Mouse (Mus musculus): ENCODE data around the gene Rnf34. TPM values are rescaled to one million over a fixed set of nuclear protein-coding genes. Genes with fewer than 3 reads are reported as not detected.

Gene Rnf34
- total and polyA plus RNA-seq, 3 experiments = 18.4 to 29.1 (median 24.6) TPM

DNA sequence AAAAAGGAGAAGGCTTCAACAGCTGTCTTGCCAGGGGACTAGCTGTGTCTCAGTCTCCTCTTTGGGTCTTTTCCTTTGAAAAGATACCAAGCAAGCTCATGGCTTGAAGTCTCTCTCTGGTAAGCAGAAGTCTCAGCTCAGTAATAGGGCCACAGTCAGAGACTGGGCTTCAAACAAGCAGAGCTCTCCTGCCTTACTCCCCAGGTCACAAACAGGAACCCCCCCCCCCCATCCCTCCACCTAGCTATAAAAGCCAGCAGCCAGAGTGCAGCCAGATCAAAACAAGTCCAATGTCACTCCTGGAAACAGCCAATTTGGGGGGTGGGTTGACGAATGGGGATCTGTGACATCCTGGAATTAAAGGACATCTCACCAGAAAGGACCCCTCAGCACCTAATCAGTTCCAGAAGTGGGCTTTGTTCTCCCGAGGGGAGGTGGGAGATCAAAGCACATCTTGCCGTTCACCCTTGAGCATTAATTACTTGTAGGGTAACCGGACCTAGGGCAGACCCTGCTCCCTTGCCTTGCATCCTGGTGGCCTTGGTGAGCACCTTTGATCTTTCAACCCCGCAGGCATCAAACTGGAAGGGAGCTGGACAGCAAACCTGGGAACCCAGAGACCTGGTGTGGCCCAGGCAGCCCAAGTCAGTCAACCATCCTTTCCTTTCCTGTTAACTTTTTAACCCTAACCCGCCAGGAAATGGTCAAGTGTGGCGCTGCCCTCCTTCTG, 68.3 kb downstream of the Rnf34 start:
- peaks cover 22 to 93% of the 10 kb centered on the region in 2 experiments for H3K36me3 ChIP-seq (replicated peaks in 1 of 2; ENCODE audit: control insufficient read depth in 1 of 2, insufficient read depth in 1 of 2, low read length in 1 of 2)
- H3K4me2 ChIP-seq (ENCODE audit: insufficient read depth, low read depth, poor library complexity, severe bottlenecking) = no peak overlapping the region
- no peaks in the 10 kb centered on the region for H3K9me3 ChIP-seq (replicated peaks; ENCODE audit: low read length)
- H3K4me1 ChIP-seq (ENCODE audit: control insufficient read depth in 1 of 2, insufficient read depth in 2 of 2) = peaks cover 0 to 25% of the 10 kb centered on the region in 2 experiments; a peak in 2 of 4 replicates
- H3K79me2 ChIP-seq (replicated peaks; ENCODE audit: control insufficient read depth, extremely low read depth, insufficient read depth, poor library complexity, severe bottlenecking) = 0 out of 2 replicates have a peak, but pooled peaks cover 2% of the 10 kb centered on the region
- in situ Hi-C loops (cut with MboI; ENCODE audit: low pct_ligation_motif_present, low pct_unique_long_range_greater_than_20kb, low sequenced_read_pairs) (no loop called here), dilution Hi-C loops (cut with MboI; ENCODE audit: extremely low pct_ligation_motif_present, extremely low pct_unique_long_range_greater_than_20kb, low sequenced_read_pairs) (no loop called here)
- no peak overlapping the region for H3K27ac ChIP-seq (ENCODE audit: insufficient read depth, low read depth)
- TF ChIP-seq E2F4 (IDR thresholded peaks at IDR 0.05; ENCODE audit: insufficient replicate concordance, low read depth, low read length) = no peak
- TF ChIP-seq CTCF (conservative IDR thresholded peaks at IDR 0.05 in 1 of 2, IDR thresholded peaks at IDR 0.05 in 1 of 2; ENCODE audit: low read depth in 2 of 2, low read length in 2 of 2) = no peak
- DNase-seq (ENCODE audit: extremely low read depth) = no peak
- H3K27me3 ChIP-seq (replicated peaks) = no peaks in the 10 kb centered on the region
- no peak overlapping the region for H3K4me3 ChIP-seq (replicated peaks in 1 of 3; ENCODE audit: low read depth in 2 of 3, low read length in 2 of 3, poor library complexity in 1 of 3)
- H3K9ac ChIP-seq (ENCODE audit: insufficient read depth, low read depth) = no peak overlapping the region

DNA sequence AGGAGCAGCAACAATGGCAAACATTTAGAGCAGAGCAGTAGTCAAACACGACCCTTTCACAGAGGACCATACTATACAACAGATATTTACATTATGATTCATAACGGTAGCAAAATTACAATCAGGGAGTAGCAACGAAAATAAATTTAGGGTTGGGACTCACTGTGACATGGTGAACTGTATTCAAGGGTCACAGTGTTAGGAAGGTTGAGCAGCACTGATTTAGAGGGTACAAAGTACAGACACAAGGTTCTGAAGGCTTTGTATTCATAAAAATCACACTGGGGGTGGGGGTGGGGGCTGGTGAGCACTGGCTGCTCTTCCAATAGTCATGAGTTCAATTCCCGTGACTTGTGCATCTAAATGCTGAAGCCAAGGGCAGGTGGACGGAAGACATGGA, 70.7 kb downstream of the Rnf34 start:
- peaks cover 12 to 92% of the 10 kb centered on the region in 2 experiments for H3K36me3 ChIP-seq (replicated peaks in 1 of 2; ENCODE audit: control insufficient read depth in 1 of 2, insufficient read depth in 1 of 2, low read length in 1 of 2)
- no peak overlapping the region for H3K9ac ChIP-seq (ENCODE audit: insufficient read depth, low read depth)
- no peak overlapping the region for H3K27ac ChIP-seq (ENCODE audit: insufficient read depth, low read depth)
- H3K9me3 ChIP-seq (replicated peaks; ENCODE audit: low read length) = no peaks in the 10 kb centered on the region
- H3K27me3 ChIP-seq (replicated peaks) = no peaks in the 10 kb centered on the region
- no peak overlapping the region for H3K4me2 ChIP-seq (ENCODE audit: insufficient read depth, low read depth, poor library complexity, severe bottlenecking)
- H3K4me3 ChIP-seq (replicated peaks in 1 of 3; ENCODE audit: low read depth in 2 of 3, low read length in 2 of 3, poor library complexity in 1 of 3) = no peak overlapping the region
- DNase-seq (ENCODE audit: extremely low read depth) = no peak
- TF ChIP-seq ELF1 (IDR thresholded peaks at IDR 0.05; ENCODE audit: low read depth, low read length) (no peak), HCFC1 (IDR thresholded peaks at IDR 0.05; ENCODE audit: low read depth, low read length) (no peak), MAX (IDR thresholded peaks at IDR 0.05; ENCODE audit: low read length) (no peak), JUN (IDR thresholded peaks at IDR 0.05; ENCODE audit: insufficient read depth, low read depth, low read length) (no peak), BHLHE40 (IDR thresholded peaks at IDR 0.05; ENCODE audit: low read depth, low read length) (no peak), UBTF (IDR thresholded peaks at IDR 0.05; ENCODE audit: low read depth, low read length) (no peak), SIN3A (IDR thresholded peaks at IDR 0.05; ENCODE audit: low read length) (no peak), CHD2 (IDR thresholded peaks at IDR 0.05; ENCODE audit: low read length) (no peak), MEF2A (IDR thresholded peaks at IDR 0.05; ENCODE audit: borderline replicate concordance, low read depth, low read length) (no peak), NRF1 (IDR thresholded peaks at IDR 0.05; ENCODE audit: low read depth, low read length) (no peak)
- in situ Hi-C loops (cut with MboI; ENCODE audit: low pct_ligation_motif_present, low pct_unique_long_range_greater_than_20kb, low sequenced_read_pairs) (no loop called here), dilution Hi-C loops (cut with MboI; ENCODE audit: extremely low pct_ligation_motif_present, extremely low pct_unique_long_range_greater_than_20kb, low sequenced_read_pairs) (no loop called here)
- peaks cover 0 to 25% of the 10 kb centered on the region in 2 experiments; a peak in 2 of 4 replicates for H3K4me1 ChIP-seq (ENCODE audit: control insufficient read depth in 1 of 2, insufficient read depth in 2 of 2)
- 0 out of 2 replicates have a peak, but pooled peaks cover 2% of the 10 kb centered on the region for H3K79me2 ChIP-seq (replicated peaks; ENCODE audit: control insufficient read depth, extremely low read depth, insufficient read depth, poor library complexity, severe bottlenecking)

Other genes starting within 250 kb of the Rnf34 start
- 3.4 and 5.0 TPM in 2 replicates for gene Ift81, start 235.5 kb upstream of the Rnf34 start, total RNA-seq (2012; rRNA removed)
- 4.1 and 6.4 TPM in 2 replicates for gene Ift81, start 235.5 kb upstream of the Rnf34 start, total RNA-seq (2014; rRNA removed)
- gene Ift81, start 235.5 kb upstream of the Rnf34 start, polyA plus RNA-seq (2012; ENCODE audit: insufficient read length, low read depth) = 3.1 and 3.9 TPM in 2 replicates
- gene P2rx7, start 206.1 kb upstream of the Rnf34 start, total RNA-seq (2012; rRNA removed) = 0.59 and 0.76 TPM in 2 replicates
- gene P2rx7, start 206.1 kb upstream of the Rnf34 start, total RNA-seq (2014; rRNA removed) = 1.4 and 1.5 TPM in 2 replicates
- gene P2rx7, start 206.1 kb upstream of the Rnf34 start, polyA plus RNA-seq (2012; ENCODE audit: insufficient read length, low read depth) = 1.5 and 1.8 TPM in 2 replicates
- 8.2 and 11.0 TPM in 2 replicates for gene P2rx4, start 142.5 kb upstream of the Rnf34 start, total RNA-seq (2012; rRNA removed)
- 7.9 and 9.1 TPM in 2 replicates for gene P2rx4, start 142.5 kb upstream of the Rnf34 start, total RNA-seq (2014; rRNA removed)
- 15.0 and 16.7 TPM in 2 replicates for gene P2rx4, start 142.5 kb upstream of the Rnf34 start, polyA plus RNA-seq (2012; ENCODE audit: insufficient read length, low read depth)
- gene Camkk2, start 70.6 kb upstream of the Rnf34 start, total RNA-seq (2012; rRNA removed) = 12.3 and 13.5 TPM in 2 replicates
- gene Camkk2, start 70.6 kb upstream of the Rnf34 start, total RNA-seq (2014; rRNA removed) = 8.6 TPM in 2 replicates
- 9.4 and 12.7 TPM in 2 replicates for gene Camkk2, start 70.6 kb upstream of the Rnf34 start, polyA plus RNA-seq (2012; ENCODE audit: insufficient read length, low read depth)
- gene Anapc5, start 28.7 kb upstream of the Rnf34 start, total RNA-seq (2012; rRNA removed) = 236 and 252 TPM in 2 replicates
- 247 and 258 TPM in 2 replicates for gene Anapc5, start 28.7 kb upstream of the Rnf34 start, total RNA-seq (2014; rRNA removed)
- 261 and 280 TPM in 2 replicates for gene Anapc5, start 28.7 kb upstream of the Rnf34 start, polyA plus RNA-seq (2012; ENCODE audit: insufficient read length, low read depth)
- 80.1 and 87.1 TPM in 2 replicates for gene Kdm2b, start 139.8 kb downstream of the Rnf34 start, total RNA-seq (2012; rRNA removed)
- 69.3 and 76.7 TPM in 2 replicates for gene Kdm2b, start 139.8 kb downstream of the Rnf34 start, total RNA-seq (2014; rRNA removed)
- 120 and 138 TPM in 2 replicates for gene Kdm2b, start 139.8 kb downstream of the Rnf34 start, polyA plus RNA-seq (2012; ENCODE audit: insufficient read length, low read depth)
- 17.8 and 18.6 TPM in 2 replicates for gene Orai1, start 165.0 kb downstream of the Rnf34 start, total RNA-seq (2012; rRNA removed)
- 14.6 and 17.4 TPM in 2 replicates for gene Orai1, start 165.0 kb downstream of the Rnf34 start, total RNA-seq (2014; rRNA removed)
- gene Orai1, start 165.0 kb downstream of the Rnf34 start, polyA plus RNA-seq (2012; ENCODE audit: insufficient read length, low read depth) = 23.1 and 27.7 TPM in 2 replicates
- gene Morn3, start 197.0 kb downstream of the Rnf34 start, total RNA-seq (2012; rRNA removed) = not detected in 2 replicates
- not detected in 2 replicates for gene Morn3, start 197.0 kb downstream of the Rnf34 start, total RNA-seq (2014; rRNA removed)
- not detected in 2 replicates for gene Morn3, start 197.0 kb downstream of the Rnf34 start, polyA plus RNA-seq (2012; ENCODE audit: insufficient read length, low read depth)
- 6.1 and 8.0 TPM in 2 replicates for gene Tmem120b, start 218.4 kb downstream of the Rnf34 start, total RNA-seq (2012; rRNA removed)
- gene Tmem120b, start 218.4 kb downstream of the Rnf34 start, total RNA-seq (2014; rRNA removed) = 4.6 and 4.8 TPM in 2 replicates
- 4.5 and 6.2 TPM in 2 replicates for gene Tmem120b, start 218.4 kb downstream of the Rnf34 start, polyA plus RNA-seq (2012; ENCODE audit: insufficient read length, low read depth)